Mouse (Mus musculus) adrenal gland, postnatal 10 days (tissue): ENCODE measurements at regions not wholly inside any gene's neighbourhood (a gene's known extent, or its start where the extent isn't known, plus 50 kb on each side); places are given as distances from the start of the nearest gene placed in this dataset.

Experiments
- DNase-seq: peaks from one replicate; pipeline ENCODE4 v3.0.0; 2021; ENCODE audit warnings: mixed read lengths

DNA sequence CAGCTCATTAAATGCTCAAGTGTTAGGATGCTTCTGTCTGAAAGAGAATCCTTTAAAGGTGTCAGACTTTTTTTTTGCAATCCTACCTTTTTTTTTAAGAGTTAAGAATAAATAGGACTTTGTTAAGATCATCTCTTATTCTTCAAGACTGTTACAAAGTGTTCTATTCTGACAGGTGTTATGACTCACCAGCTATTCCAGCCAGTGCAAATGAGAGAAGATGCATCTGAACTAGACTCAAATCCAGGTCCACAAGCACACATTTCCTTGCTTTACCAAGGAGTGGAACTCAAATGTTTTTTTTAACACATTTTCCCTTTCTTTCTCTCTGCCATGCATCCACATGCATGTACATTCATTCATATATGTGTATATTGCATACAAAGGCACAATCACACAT is 98.4 kb upstream of the Atp10a start:
- DNase-seq, result no peak

DNA sequence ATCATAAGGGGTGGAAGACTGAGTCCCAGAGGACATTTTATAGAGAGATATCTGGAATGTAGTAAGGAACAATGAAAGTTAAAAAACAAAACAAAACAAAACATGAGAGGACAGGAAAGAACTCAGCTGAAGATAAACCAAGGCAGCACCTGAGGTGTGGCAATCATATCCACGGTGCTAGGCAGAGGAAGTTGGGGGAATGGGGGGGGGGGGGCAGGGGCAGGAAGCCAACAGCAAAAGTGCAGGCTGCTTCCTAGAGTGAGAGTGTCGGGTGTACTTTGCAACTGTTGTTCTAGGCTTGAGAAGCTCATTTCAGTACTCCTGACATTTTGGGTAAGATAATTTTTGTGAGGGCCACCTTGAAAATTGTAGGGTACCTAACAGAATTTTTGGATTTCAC is 87.2 kb upstream of the Atp10a start:
- DNase-seq, result no peak

- DNase-seq, result peak; percentile 75
Observed at GRCm38 (mm10) chr7:58584241-58584820, 71.6 kb upstream of the Atp10a start.

DNA sequence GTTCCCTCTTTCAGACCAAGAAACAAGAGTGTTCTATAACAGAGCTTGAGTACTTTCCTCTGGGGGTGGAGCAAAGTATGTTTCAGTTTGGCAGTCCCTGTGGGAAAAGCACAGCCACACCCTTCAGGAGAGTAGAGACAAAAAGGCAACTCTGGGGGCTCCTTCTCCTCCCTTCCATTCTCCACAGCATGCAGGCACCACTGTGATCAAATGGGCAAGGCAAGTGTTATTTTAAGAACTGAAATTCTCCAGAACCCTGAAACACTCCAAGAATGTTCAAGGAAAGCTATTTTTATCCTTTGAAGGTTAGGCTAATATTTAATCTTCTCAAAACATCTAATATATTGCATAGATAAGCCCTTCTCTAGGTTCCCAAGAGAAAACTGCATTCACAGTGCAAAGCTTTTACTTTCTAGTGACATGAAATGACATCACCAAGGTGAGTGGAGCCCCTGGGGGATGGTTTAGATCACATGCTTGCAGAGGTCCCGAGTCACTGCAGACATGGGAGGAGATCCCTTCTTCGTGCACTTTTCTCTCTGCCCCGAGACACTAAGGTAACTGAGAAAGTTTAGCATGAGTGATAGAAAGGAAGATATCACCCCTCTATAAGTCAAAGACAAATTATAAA is 70.2 kb upstream of the Atp10a start:
- no peak for DNase-seq

DNA sequence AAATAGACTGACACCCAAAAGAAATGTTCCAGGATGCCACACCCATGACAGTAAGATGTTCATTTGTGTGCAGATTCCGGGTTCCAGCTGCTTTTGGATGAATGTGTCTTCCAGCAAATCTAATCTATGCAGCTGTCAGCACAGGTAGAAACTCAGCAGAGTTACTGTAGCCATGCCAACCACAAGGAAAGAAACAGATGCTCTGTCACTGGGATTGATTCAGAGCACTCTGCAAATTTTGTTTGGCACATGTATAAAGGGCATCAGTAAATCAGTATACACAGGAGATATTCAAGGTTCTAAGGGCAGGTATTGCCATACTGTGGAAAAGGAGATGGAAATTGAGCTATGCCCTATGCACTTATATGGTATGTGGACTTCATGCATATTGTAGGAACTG is 60.0 kb upstream of the Atp10a start:
- DNase-seq, result no peak
